Mouse (Mus musculus) R1 (cell line): ENCODE results near the gene Wsb2.
"Not testable (repeated sequence)": the region's sequence is repeated elsewhere in the genome, so short reads cannot be mapped to it uniquely, and the experiment has no call there.

Source experiments
- DNase-seq: peaks from one replicate; pipeline ENCODE4 v3.0.0-alpha.2; 2018; ENCODE audit warnings: low read depth, low spot score

Wsb2 gene

DNA sequence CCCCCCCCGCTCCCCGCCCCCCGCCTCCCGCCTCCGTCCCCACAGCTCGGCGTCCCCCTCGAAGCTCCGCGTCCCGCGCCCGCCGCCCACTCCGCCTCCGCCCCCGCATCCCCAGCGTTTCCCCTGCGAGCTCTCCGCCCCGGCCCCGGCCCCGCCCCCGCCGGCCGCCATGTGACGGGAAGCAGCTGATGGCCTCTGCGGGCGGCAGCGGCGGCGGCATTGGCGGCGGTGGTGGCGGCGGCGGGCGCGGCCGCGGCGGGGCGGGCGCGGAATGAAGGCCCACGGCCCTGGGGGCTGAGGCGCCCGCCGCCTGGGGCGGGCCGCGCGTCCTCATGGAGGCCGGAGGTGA lies at the start of gene Wsb2:
Wsb2 (plus strand) TSS at position 176 of the 349 bp plus-strand sequence.
- peak; percentile 67 for DNase-seq

DNA sequence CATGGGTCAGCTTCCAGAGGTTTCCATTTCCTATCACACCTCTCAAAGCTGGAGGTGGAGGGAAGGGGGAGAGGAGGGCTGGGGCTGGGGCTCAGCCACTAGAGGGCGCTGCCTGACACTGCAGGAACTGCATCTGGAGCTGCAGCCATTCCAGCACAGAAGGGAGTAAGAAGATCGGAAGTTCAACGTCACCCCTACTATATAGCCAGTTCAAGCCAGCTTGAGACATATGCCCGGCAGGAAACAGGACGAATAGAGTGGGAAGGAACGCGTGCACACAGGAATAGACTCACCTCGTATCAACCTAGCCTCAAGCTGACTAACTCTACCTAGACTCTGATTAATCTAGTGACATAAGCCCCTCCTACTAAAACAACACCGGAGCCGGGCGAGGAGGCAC lies 49.4 kb upstream of the Wsb2 start:
- peak; percentile 96 for DNase-seq

DNA sequence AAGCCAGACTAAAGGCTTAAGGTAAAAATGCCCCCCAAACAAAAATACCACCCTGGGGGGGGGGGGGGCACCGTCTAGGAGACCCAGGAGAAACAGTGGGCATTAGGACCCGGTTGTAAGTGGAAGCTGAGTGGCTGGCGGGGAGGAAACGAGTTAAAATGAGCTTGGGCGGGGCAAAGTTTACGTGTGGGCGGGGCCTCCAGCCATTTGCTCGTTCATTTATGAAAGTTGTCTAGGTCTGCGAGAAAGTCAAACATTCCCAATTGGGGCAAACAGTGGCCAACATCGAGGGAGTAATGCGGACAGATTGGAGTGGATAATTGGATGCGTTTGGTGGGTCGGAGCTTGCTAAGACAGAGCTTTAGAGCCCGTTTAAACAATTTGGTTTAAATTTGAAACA lies 43.7 kb upstream of the Wsb2 start:
- DNase-seq, result peak; percentile 79

DNA sequence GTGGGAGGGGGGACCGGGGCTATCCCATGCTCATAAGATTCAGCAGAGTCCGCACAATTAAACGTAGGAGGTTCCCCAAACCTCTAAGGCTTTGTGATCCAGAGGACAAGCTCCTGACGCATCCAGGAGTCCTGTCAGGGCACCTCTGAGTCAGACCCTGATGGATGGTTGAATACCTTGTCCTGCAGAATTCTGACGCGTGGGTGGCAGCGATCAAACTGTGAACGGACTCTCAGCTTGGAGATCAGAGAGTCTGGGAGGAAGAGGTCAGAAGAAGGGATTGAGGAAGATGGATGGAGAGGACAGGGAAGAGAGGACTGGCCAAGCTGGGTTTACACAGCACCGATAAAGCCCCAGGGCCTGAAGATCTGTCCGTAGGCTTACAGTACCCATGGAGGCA lies 43.2 kb upstream of the Wsb2 start:
- DNase-seq, result no peak

DNA sequence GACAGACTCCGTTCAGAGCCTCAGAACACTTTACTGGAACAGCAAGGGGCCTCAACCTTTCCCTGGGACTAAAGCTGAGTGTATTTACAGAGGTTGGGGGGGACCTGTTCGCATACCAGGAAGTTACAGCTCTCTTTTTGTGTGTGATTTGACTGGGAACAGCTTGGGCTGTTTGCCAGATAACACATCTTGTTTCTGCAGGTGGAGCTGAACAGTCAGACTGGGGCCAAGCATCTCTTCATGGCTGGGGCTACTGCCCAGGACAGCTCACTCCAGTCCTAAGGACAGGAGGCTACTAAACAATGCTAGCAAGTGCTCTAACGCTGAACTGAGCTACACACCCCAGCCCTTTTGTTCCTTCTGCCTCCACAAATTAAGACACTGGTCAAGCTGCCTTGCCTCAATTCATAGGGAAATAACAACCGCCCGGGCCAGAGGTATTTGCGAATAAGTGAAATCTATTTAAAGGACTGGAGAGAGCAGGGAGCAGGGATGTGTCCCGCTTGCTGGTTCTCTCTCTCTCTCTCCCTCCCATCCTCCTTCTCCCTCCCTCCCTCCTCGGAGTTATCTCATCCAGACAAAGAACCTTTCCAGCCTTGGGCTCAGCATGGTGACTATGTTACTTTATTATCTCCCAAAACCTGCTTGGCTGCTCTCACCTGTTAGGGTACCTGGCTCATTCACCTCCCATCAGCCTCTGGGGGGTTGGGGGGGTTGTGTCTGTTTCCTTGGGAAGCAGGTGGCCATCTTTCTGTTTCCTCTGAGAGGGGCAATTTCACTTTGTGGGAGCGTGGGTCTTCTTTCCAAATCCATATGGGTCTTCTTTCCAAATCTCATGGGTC lies 42.3 kb upstream of the Wsb2 start:
- DNase-seq, result peak; percentile 97

DNA sequence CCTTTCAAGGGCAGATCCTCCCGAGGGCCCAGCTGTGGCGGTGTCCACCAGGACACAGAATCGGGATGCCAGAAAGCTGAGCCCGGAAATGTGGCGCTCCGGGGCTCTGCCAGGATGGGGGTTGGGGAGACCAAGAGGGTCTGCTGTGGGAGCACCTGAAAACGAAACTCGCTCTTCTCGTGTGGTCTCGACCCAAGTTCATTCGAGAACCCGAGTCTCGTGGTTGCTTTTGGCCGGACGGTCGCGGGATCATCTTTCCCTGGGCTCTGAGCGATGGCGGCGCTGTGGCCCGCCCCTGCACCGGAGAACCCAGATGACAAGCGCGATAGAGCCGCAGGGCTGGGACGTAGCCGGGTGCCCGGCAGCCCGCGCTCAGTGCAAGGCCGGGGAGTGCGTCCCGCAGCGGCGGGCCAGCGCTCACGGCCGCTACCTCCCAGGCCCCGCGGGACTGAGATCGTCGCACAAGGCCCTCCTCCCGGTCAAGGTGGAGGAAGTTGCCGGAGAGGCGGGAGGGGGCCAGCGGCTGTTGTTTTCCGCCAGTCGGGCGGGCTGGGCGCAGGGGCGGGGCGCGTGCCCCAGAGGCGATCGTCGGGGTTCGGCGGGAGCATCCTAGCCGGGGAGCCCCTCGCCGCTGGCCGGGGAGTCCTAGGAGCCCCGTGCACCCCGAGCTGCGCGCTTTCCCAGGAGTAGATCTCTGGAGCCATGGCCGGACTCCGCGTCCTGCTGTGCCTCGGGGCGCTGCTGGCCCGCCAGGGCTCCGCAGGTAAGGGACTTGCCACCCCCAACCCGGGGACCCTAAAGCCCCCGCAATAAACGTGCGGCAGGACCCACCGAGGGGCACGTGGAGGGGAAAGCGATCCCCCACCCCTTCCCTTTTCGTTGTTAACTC lies 38.1 kb upstream of the Wsb2 start, which contains the start of gene Vsig10:
Vsig10 (plus strand) TSS at position 343 of the 889 bp plus-strand sequence.
- DNase-seq, result peak; percentile 75

DNA sequence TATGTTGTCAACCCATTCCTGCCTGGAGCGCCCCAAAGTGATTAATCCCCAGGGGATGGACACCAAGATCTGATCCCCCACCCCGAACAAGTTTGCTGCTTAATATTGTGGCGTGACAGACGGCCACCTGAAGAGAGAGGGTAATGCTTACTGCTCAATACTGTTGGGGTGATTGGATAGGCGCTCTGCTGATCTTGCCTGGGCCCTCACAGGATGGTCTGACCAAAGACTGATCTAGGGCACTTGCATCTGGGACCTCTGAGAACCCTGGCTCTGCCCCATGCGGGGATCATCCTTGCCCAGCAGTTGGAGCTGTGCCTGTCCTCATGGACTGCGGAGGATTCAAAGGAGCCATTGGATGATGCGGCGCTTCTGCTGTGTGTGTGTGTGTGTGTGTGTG lies 33.4 kb upstream of the Wsb2 start:
- DNase-seq, result peak; percentile 57

DNA sequence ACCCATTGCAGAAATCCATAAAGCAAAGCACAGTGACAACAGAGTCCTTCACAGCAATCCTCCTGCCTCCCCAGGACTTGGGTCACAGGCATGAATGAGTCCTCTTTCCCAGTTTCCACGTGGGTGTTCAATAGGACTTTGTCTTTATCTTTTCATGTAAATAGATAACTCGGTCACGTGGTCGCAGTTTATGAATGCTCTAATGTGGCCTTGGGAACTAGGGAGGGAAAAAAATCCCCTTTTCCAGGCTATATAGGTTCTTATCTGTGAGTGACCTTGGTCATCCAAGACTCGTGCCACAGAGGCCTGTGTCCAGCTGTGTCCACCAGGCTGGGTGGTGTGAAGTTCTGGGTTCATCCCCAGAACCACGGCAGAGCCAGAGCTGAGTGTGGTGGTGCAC lies 30.7 kb upstream of the Wsb2 start:
- DNase-seq, result no peak

DNA sequence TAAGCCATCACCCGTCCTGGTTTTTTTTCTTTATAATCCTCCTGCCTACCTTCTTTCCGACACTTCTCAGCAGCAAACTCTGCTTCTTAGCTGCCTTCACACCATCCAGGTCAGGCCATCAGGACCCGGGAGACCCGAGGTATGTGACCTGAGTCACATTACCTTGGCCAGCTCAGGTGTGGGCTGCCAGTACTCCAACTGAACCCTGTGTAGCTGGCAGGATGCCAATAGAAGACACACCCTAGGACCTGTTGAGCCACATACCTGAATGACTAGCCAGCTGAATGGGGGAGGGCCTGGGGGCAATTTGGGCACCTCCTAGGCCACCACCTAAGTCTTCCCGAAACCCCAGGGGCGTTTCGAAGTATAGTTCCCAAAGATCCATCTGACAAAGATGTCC lies 26.6 kb upstream of the Wsb2 start:
- peak; percentile 76 for DNase-seq

DNA sequence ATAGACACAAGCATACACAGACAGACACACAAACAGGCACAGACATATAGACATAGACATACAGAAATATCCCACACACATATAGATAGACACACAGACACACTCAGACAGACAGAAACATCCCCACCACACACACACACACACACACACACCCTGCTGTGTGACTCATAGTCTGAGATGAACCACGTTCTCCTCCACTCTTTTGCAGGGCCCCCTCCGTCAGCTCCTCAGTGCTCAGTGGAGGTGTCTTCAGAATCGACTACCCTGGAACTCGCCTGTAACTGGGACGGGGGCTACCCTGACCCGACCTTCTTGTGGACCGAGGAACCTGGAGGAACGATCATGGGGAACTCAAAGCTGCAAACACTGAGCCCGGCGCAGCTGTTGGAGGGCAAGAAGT lies 19.1 kb upstream of the Wsb2 start:
- no peak for DNase-seq

DNA sequence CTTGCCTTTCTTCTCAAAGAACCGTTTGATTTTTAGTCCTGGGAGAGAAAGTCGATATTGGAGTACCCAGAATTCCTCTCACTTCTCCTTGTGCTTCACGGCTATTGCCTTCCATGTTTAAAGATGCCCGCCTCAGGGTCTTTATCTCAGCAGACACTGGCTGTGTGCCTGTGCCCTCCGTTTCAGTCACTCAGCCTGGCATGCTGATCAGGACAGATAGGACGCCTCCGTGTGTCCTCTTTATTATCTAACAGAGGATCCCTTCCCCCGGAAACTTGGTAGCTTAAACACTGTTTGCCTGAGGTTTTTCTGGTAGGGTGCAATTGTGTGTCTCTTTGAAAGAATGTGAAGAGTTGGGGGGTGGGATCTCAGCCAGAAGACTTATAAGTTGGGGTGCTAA lies 18.6 kb upstream of the Wsb2 start:
- no peak for DNase-seq

DNA sequence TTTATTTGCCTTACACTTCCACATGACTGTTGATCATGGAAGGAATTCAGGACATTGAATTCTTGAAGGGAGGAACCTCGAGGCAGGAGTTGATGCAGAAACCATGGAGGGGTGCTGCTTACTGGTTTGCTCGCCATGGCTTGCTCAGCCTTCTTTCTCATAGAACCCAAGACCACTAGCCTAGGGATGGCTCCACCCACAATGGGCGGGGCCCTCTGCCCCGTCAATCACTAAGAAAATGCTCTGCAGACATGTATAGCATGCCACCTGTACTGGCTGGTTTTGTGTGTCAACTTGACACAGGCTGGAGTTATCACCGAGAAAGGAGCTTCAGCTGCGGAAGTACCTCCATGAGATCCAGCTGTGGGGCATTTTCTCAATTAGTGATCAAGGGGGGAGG lies 17.0 kb upstream of the Wsb2 start:
- DNase-seq, result peak; percentile 61

DNA sequence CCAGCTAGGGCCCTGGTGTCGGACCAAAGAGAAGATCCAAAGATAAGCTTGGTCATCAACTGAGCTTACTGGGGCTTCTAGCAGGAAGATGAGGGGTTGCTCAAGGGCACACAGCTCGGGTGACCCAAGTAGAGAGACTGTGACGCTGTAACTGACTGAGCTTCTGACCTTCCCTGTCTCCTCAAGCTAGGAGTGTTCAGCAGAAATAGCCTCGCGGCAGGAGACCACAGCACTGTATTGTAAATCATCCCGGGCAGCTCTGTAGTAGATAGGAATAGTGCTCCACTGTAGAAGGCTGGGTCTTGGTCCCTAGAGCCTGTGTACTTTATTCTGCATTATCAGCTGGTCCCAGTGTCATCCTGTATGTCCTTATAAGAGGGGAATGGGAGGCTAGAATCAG lies 15.2 kb upstream of the Wsb2 start:
- peak; percentile 80 for DNase-seq

DNA sequence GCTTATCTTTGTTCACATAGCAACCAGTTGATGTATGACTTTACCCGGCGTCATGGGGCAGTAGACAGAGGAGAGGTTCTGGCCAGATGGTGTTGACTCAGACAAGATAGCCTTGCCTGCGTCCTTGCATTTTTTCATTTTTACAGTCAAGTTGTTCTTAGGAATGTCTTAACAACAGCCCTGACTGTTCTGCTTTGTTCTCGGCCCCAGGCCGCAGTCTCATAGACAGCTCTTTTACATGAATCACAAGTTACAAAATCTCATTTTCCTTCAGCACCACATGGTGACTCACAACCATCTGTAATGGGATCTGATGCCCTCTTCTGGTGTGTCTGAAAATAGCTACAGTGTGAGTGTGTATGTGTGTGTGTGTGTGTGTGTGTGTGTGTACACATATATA lies 12.6 kb upstream of the Wsb2 start:
- not testable (repeated sequence) for DNase-seq

DNA sequence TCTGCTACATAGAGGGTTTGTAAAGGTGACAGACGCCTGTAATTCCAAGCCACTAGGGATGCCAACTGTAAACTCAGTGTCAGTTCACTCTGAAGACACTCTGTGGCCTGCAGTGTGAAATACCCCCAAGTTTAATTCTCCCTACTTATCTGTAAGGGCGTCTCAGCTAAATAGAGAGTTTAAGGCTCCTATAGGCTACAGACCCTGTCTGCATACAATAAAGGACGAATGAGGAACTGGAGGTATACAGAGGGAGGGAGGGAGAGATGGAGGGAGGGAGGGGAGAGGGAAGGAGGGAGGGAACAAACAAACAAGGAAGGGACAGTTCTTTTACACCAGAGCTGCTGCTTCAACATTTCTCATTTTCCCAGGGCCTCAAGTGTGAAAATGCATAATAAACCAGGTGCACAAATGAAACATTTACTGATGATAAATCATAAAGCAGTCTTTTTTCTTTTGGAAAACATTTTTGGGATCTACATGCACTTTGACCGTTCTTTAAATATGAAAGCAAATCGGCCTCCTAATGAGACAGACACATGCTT lies 11.6 kb upstream of the Wsb2 start:
- no peak for DNase-seq

DNA sequence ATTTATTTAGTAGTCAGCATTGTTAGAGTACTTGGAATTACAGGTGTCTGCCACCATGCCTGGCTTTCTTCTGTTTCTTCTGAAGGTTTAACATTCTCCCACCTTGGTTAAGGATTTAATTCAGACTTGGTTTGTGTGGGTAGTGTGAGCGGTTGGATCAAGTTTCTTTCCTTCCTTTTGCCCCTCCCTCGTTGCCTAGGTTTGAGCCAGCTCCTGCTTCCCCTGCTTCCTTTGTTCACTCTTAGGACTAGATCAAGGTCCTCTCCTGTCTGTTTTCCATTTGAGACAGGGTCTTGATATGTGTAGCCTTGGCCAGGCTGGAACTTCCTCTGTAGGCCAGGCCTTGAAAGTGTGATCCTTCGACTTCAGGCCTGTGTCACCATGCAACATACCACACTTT lies 10.8 kb upstream of the Wsb2 start:
- peak; percentile 68 for DNase-seq

DNA sequence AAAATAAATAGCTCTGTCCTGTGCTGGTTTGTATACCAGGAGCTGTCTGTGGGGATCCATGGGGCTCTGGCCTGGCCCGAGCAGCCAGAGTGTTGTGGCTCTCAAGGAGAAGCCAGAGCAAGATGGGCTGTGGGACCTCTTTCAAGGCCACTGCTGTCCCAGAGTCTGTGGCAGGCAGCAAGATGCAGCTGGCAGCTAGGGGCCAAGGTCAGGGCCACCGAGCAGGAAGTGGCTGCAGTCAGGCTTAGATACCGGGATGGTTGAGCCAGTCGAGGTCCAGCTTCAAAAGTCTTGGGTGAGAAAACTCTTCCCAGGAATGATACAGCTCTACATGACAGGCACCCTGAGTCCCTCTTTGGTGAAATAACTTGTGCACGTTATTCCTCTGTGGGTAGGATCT lies 10.1 kb upstream of the Wsb2 start:
- DNase-seq, result no peak

DNA sequence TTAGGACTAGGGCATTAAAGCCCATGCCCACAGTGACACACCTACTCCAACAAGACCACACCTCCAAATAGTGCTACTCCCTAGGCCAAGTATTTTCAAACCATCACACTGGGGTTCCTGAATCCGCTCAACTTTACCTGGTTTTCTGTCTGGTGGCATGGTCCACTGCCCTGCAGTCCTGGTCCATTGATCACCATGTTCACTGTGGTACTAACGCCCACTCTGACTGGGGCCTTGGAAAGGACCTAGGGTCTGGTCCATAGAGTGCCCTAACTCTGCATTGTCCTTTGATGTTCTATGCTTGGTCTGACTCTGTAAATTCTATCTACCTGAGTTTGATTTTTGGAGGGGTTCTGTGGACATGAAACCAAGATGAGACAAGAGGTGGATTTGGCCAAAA lies 9.3 kb upstream of the Wsb2 start:
- no peak for DNase-seq

DNA sequence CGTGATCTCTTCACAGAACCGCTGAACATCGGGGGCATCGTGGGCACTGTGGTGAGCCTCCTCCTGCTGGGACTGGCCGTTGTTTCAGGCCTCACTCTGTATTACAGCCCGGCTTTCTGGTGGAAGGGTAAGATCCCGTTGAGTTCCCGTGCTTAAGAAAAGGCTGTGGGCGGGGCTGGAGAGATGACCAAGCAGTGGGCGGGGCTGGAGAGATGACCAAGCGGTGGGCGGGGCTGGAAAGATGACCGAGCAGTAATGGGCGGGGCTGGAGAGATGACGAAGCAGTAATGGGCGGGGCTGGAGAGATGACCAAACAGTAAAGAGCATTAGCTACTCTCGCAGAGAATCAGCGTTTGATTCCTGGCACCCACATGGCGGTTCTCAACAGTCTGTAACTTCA lies 8.8 kb upstream of the Wsb2 start:
- peak; percentile 97 for DNase-seq

DNA sequence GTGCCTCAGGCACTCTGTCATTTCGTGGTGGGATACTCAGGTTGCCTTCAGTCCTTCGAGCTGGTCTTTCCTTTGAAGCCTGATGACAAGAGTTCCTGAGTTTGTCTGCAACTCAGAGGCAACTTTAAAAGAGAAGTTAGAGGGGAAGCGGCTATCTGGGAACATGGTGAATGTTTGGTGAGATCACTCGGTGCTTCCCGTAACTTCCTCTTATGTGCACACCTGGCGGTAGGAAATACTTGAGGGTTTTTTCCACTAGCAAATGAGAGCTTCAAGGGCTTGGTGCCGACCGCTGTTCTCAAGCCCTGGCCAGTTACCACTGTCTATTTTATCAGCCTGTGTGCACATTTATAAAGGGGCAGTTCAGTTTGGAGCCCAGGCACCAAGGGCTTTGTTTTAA lies 3.0 kb upstream of the Wsb2 start:
- DNase-seq, result no peak

DNA sequence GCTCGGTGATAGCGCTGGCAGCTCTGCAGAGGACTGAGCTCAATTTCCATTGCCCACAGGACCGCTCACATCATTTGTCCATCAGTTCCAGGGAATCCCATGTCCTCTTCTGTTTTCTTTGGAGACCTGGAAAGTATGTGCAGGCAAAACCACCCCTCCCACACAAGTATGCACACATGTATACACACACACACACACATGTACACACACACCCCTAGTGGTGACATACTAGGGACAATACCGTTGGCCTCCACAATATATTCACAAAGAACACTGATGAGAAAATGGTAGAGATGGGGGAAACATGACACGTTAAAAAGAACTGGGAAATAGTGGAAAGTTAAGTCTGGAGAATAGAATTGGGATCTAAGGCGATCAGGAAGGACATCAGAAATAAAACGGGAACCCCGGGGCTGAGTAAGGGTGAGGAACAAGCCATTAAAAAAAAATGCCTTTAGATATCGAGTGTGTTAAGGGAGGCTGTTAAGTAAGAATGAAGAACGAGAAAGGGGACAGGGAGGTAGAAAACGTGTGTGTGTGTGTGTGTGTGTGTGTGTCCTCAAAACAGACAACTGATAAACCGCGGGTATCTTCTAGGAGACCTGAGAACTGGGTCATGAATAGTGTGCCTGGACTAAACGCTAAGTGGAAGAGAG lies 1.3 kb upstream of the Wsb2 start:
- DNase-seq, result no peak
